Mouse (Mus musculus) mature B cell (primary cell): ENCODE measurements around the gene Rcsd1.

ENCODE experiments used
- in situ Hi-C: fragments of 300-500 bp; cut with MboI; formaldehyde crosslinking; loops from 2 replicates; pipeline ENCODE4 v1.14.3; 2019

The Rcsd1 gene

GRCm38 (mm10) chr1:165631136-165631535, 78.4 kb downstream of the Rcsd1 start:
- in situ Hi-C loops = loop anchor here (25.0 kb wide), 1 partner anchor 531 kb away; no protein-coding TSS in a partner anchor

GRCm38 (mm10) chr1:165629975-165630374, 79.6 kb downstream of the Rcsd1 start:
- in situ Hi-C loops = loop anchor here (25.0 kb wide), 1 partner anchor 532 kb away; no protein-coding TSS in a partner anchor

- in situ Hi-C loops = loop anchor here (25.0 kb wide), 1 partner anchor 534 kb away; no protein-coding TSS in a partner anchor
Observed at GRCm38 (mm10) chr1:165628603-165629002, 81.0 kb downstream of the Rcsd1 start.

GRCm38 (mm10) chr1:165625896-165626295, 83.7 kb downstream of the Rcsd1 start:
- in situ Hi-C loops = loop anchor here (25.0 kb wide), 1 partner anchor 536 kb away; no protein-coding TSS in a partner anchor

GRCm38 (mm10) chr1:165625058-165625457, 84.5 kb downstream of the Rcsd1 start:
- in situ Hi-C loops = loop anchor here (25.0 kb wide), 1 partner anchor 537 kb away; no protein-coding TSS in a partner anchor

- in situ Hi-C loops = no loop called here
Observed at GRCm38 (mm10) chr1:165618201-165618624, 91.3 kb downstream of the Rcsd1 start.

GRCm38 (mm10) chr1:165617166-165617891, 92.2 kb downstream of the Rcsd1 start:
- in situ Hi-C loops = no loop called here

GRCm38 (mm10) chr1:165616652-165617051, 92.9 kb downstream of the Rcsd1 start:
- in situ Hi-C loops = no loop called here

GRCm38 (mm10) chr1:165614793-165615192, 94.8 kb downstream of the Rcsd1 start:
- in situ Hi-C loops = no loop called here

- in situ Hi-C loops = no loop called here
Observed at GRCm38 (mm10) chr1:165613926-165614325, 95.6 kb downstream of the Rcsd1 start.

- in situ Hi-C loops = no loop called here
Observed at GRCm38 (mm10) chr1:165612714-165613113, 96.8 kb downstream of the Rcsd1 start.

GRCm38 (mm10) chr1:165610321-165610999, 99.1 kb downstream of the Rcsd1 start:
- in situ Hi-C loops = no loop called here

GRCm38 (mm10) chr1:165609495-165610320, 99.8 kb downstream of the Rcsd1 start:
- in situ Hi-C loops = no loop called here

- in situ Hi-C loops = no loop called here
Observed at GRCm38 (mm10) chr1:165608904-165609303, 100.7 kb downstream of the Rcsd1 start.

- in situ Hi-C loops = no loop called here
Observed at GRCm38 (mm10) chr1:165605774-165606173, 103.8 kb downstream of the Rcsd1 start.

- in situ Hi-C loops = no loop called here
Observed at GRCm38 (mm10) chr1:165605108-165605507, 104.4 kb downstream of the Rcsd1 start.

- in situ Hi-C loops = no loop called here
Observed at GRCm38 (mm10) chr1:165604203-165604602, 105.4 kb downstream of the Rcsd1 start.

GRCm38 (mm10) chr1:165603218-165603617, 106.3 kb downstream of the Rcsd1 start:
- in situ Hi-C loops = no loop called here

GRCm38 (mm10) chr1:165601775-165602280, 107.7 kb downstream of the Rcsd1 start:
- in situ Hi-C loops = no loop called here
